In genomic region chr8:34525231-34525630, GRCm38 (mm10) we compare ENCODE assay signal across 20 mouse cellular contexts.
DNase-seq lines count a peak whose midpoint lies in the region; ATAC-seq lines count a peak whose summit lies in the region.
"Had no signal": no experiment of that assay in that cellular context is flagged by ENCODE, and none has a peak within 500 bp of the region (broad histone marks: within the 10 kb centered on the region; RNA-seq: fewer than 3 reads in every experiment).

No protein-coding gene starts in this region.

- H3K4me2 ChIP-seq in forebrain, embryonic 15.5 days (replicated peaks), result no peak overlapping the region
- H3K4me2 ChIP-seq in forebrain, embryonic 16.5 days (ENCODE audit: low read length), result no peak overlapping the region
- H3K4me2 ChIP-seq in hindbrain, embryonic 15.5 days, result no peak overlapping the region
- no peak overlapping the region for H3K4me2 ChIP-seq in hindbrain, embryonic 12.5 days (replicated peaks)
- H3K4me2 ChIP-seq in midbrain, embryonic 13.5 days (replicated peaks), result no peak overlapping the region
- no peak overlapping the region for H3K4me2 ChIP-seq in midbrain, embryonic 15.5 days
- H3K4me2 ChIP-seq in midbrain, embryonic 16.5 days (ENCODE audit: low read length), result no peak overlapping the region
- H3K4me2 ChIP-seq: heart, embryonic 12.5 days had no signal

- WGBS in forebrain, embryonic 15.5 days, result 77% methylated on average over 4 of the region's 4 CpGs
- WGBS in forebrain, embryonic 16.5 days, result 79% methylated on average over 4 of the region's 4 CpGs
- 69% methylated on average over 4 of the region's 4 CpGs for WGBS in hindbrain, embryonic 15.5 days
- 62% methylated on average over 4 of the region's 4 CpGs for WGBS in hindbrain, embryonic 12.5 days
- 61% methylated on average over 4 of the region's 4 CpGs for WGBS in midbrain, embryonic 13.5 days
- WGBS in midbrain, embryonic 15.5 days, result 44% methylated on average over 4 of the region's 4 CpGs
- WGBS in midbrain, embryonic 16.5 days, result 42% methylated on average over 4 of the region's 4 CpGs

- H3K9me3 ChIP-seq in forebrain, embryonic 15.5 days, result no peaks in the 10 kb centered on the region
- H3K9me3 ChIP-seq in forebrain, embryonic 16.5 days (ENCODE audit: control insufficient read depth, low read length), result no peaks in the 10 kb centered on the region
- no peaks in the 10 kb centered on the region for H3K9me3 ChIP-seq in hindbrain, embryonic 15.5 days
- H3K9me3 ChIP-seq in hindbrain, embryonic 12.5 days (replicated peaks), result no peaks in the 10 kb centered on the region
- H3K9me3 ChIP-seq in midbrain, embryonic 13.5 days, result no peaks in the 10 kb centered on the region
- H3K9me3 ChIP-seq in midbrain, embryonic 15.5 days, result no peaks in the 10 kb centered on the region
- H3K9me3 ChIP-seq in midbrain, embryonic 16.5 days (replicated peaks; ENCODE audit: control insufficient read depth, low read length, poor library complexity, severe bottlenecking), result no peaks in the 10 kb centered on the region
- H3K9me3 ChIP-seq: embryonic facial prominence, embryonic 10.5 days; heart, embryonic 12.5 days had no signal

- H3K27me3 ChIP-seq in forebrain, embryonic 15.5 days, result no peaks in the 10 kb centered on the region
- H3K27me3 ChIP-seq in forebrain, embryonic 16.5 days (replicated peaks; ENCODE audit: control insufficient read depth, insufficient read depth, low read length), result no peaks in the 10 kb centered on the region
- no peaks in the 10 kb centered on the region for H3K27me3 ChIP-seq in hindbrain, embryonic 15.5 days
- no peaks in the 10 kb centered on the region for H3K27me3 ChIP-seq in hindbrain, embryonic 12.5 days
- no peaks in the 10 kb centered on the region for H3K27me3 ChIP-seq in midbrain, embryonic 13.5 days
- no peaks in the 10 kb centered on the region for H3K27me3 ChIP-seq in midbrain, embryonic 15.5 days (replicated peaks)
- H3K27me3 ChIP-seq in midbrain, embryonic 16.5 days (ENCODE audit: control insufficient read depth, insufficient read depth, low read depth, low read length), result no peaks in the 10 kb centered on the region
- H3K27me3 ChIP-seq: CH12.LX; heart, embryonic 12.5 days had no signal

- H3K27ac ChIP-seq in forebrain, embryonic 15.5 days (replicated peaks), result peak overlapping the region; percentile 50; the same call in 1 of the 2 replicates
- no peak overlapping the region for H3K27ac ChIP-seq in forebrain, embryonic 16.5 days (ENCODE audit: low read length)
- 0 out of 2 replicates have a peak overlapping the region, but pooled peaks have one; percentile 0 for H3K27ac ChIP-seq in hindbrain, embryonic 15.5 days (replicated peaks)
- no peak overlapping the region for H3K27ac ChIP-seq in hindbrain, embryonic 12.5 days
- H3K27ac ChIP-seq in midbrain, embryonic 13.5 days, result 0 out of 2 replicates have a peak overlapping the region, but pooled peaks have one; percentile 3
- H3K27ac ChIP-seq in midbrain, embryonic 15.5 days, result no peak overlapping the region
- 0 out of 2 replicates have a peak overlapping the region, but pooled peaks have one; percentile 8 for H3K27ac ChIP-seq in midbrain, embryonic 16.5 days (ENCODE audit: low read length)
- H3K27ac ChIP-seq: embryonic facial prominence, embryonic 10.5 days; gastrocnemius, adult 2 months had no signal

- H3K9ac ChIP-seq in forebrain, embryonic 15.5 days (replicated peaks), result no peak overlapping the region
- no peak overlapping the region for H3K9ac ChIP-seq in forebrain, embryonic 16.5 days (replicated peaks; ENCODE audit: low read depth, low read length)
- no peak overlapping the region for H3K9ac ChIP-seq in hindbrain, embryonic 15.5 days
- no peak overlapping the region for H3K9ac ChIP-seq in hindbrain, embryonic 12.5 days
- no peak overlapping the region for H3K9ac ChIP-seq in midbrain, embryonic 13.5 days (replicated peaks)
- H3K9ac ChIP-seq in midbrain, embryonic 15.5 days, result no peak overlapping the region
- no peak overlapping the region for H3K9ac ChIP-seq in midbrain, embryonic 16.5 days (ENCODE audit: low read depth, low read length)
- H3K9ac ChIP-seq: heart, embryonic 12.5 days had no signal

- ATAC-seq in forebrain, embryonic 15.5 days (replicated peaks), result no peak
- ATAC-seq in forebrain, embryonic 16.5 days, result no peak; the same call in 1 of the 2 replicates
- ATAC-seq in hindbrain, embryonic 15.5 days (ENCODE audit: low FRiP score, low read depth), result no peak
- ATAC-seq in hindbrain, embryonic 12.5 days (ENCODE audit: low FRiP score), result no peak
- no peak for ATAC-seq in midbrain, embryonic 13.5 days
- ATAC-seq in midbrain, embryonic 15.5 days (replicated peaks), result no peak
- ATAC-seq in midbrain, embryonic 16.5 days, result no peak
- ATAC-seq: hindbrain, embryonic 16.5 days; inflammation-experienced regulatory T-cells, adult 6 months had no signal

- H3K36me3 ChIP-seq in forebrain, embryonic 15.5 days, result no peaks in the 10 kb centered on the region
- H3K36me3 ChIP-seq in forebrain, embryonic 16.5 days (ENCODE audit: control insufficient read depth, insufficient read depth), result no peaks in the 10 kb centered on the region
- H3K36me3 ChIP-seq in hindbrain, embryonic 15.5 days, result no peaks in the 10 kb centered on the region
- H3K36me3 ChIP-seq in hindbrain, embryonic 12.5 days, result no peaks in the 10 kb centered on the region
- no peaks in the 10 kb centered on the region for H3K36me3 ChIP-seq in midbrain, embryonic 13.5 days
- H3K36me3 ChIP-seq in midbrain, embryonic 15.5 days (replicated peaks), result no peaks in the 10 kb centered on the region
- H3K36me3 ChIP-seq in midbrain, embryonic 16.5 days (ENCODE audit: control insufficient read depth, insufficient read depth, low read length), result no peaks in the 10 kb centered on the region
- H3K36me3 ChIP-seq: embryonic facial prominence, embryonic 10.5 days; heart, embryonic 12.5 days had no signal

- H3K4me3 ChIP-seq in forebrain, embryonic 15.5 days, result no peak overlapping the region
- H3K4me3 ChIP-seq in forebrain, embryonic 16.5 days (replicated peaks; ENCODE audit: low read length), result no peak overlapping the region
- no peak overlapping the region for H3K4me3 ChIP-seq in hindbrain, embryonic 15.5 days
- H3K4me3 ChIP-seq in hindbrain, embryonic 12.5 days, result no peak overlapping the region
- no peak overlapping the region for H3K4me3 ChIP-seq in midbrain, embryonic 13.5 days (replicated peaks)
- no peak overlapping the region for H3K4me3 ChIP-seq in midbrain, embryonic 15.5 days
- no peak overlapping the region for H3K4me3 ChIP-seq in midbrain, embryonic 16.5 days (ENCODE audit: low read depth, low read length)
- H3K4me3 ChIP-seq: embryonic facial prominence, embryonic 10.5 days; erythroblast, embryonic 14.5 days; gastrocnemius, adult 2 months; heart, embryonic 12.5 days had no signal

- DNase-seq in ovary, postnatal 10 days (ENCODE audit: low spot score), result no peak
- DNase-seq: adrenal gland, adult 2 months; adrenal gland, postnatal 25 days; cerebellum, adult 18-20 months; cerebellum, adult 9-11 months; gastrocnemius, adult 2 months; gastrocnemius, postnatal 25 days had no signal

- peaks cover 7% of the 10 kb centered on the region; the same call in 1 of the 2 replicates for H3K4me1 ChIP-seq in forebrain, embryonic 15.5 days
- peaks cover 6% of the 10 kb centered on the region; the same call in 1 of the 2 replicates for H3K4me1 ChIP-seq in forebrain, embryonic 16.5 days (replicated peaks; ENCODE audit: control insufficient read depth, insufficient read depth, low read length)
- no peaks in the 10 kb centered on the region; the same call in 1 of the 2 replicates for H3K4me1 ChIP-seq in hindbrain, embryonic 15.5 days (replicated peaks)
- 0 out of 2 replicates have a peak, but pooled peaks cover 3% of the 10 kb centered on the region for H3K4me1 ChIP-seq in hindbrain, embryonic 12.5 days
- peaks cover 11% of the 10 kb centered on the region; the same call in 1 of the 2 replicates for H3K4me1 ChIP-seq in midbrain, embryonic 13.5 days (replicated peaks)
- peaks cover 5% of the 10 kb centered on the region; the same call in 1 of the 2 replicates for H3K4me1 ChIP-seq in midbrain, embryonic 15.5 days
- peaks cover 2% of the 10 kb centered on the region; the same call in 1 of the 2 replicates for H3K4me1 ChIP-seq in midbrain, embryonic 16.5 days (ENCODE audit: control insufficient read depth, insufficient read depth, low read length)
- H3K4me1 ChIP-seq: embryonic facial prominence, embryonic 10.5 days; heart, embryonic 12.5 days had no signal

Comparison
In these comparisons a context has a peak if more than half of its experiments do, and no peak if none do; other contexts are left out.
1. H3K27ac ChIP-seq: peak in forebrain, embryonic 15.5 days (single experiment), hindbrain, embryonic 15.5 days (single experiment), midbrain, embryonic 13.5 days (single experiment) and midbrain, embryonic 16.5 days (single experiment); none in forebrain, embryonic 16.5 days (single experiment), hindbrain, embryonic 12.5 days (single experiment) and midbrain, embryonic 15.5 days (single experiment).